Mouse (Mus musculus) heart, postnatal 0 days (tissue): Measurements from ENCODE around the gene Mymx.
A peak's percentile ranks its signal among the peaks of the same experiment; 100 is the strongest.

ENCODE experiments used
- CTCF ChIP-seq: IDR thresholded peaks from 2 replicates; pipeline ENCODE4 v1.5.1; 2016; ENCODE audit warnings: antibody characterized with exemption, control low read depth, low read depth
- EP300 ChIP-seq: IDR thresholded peaks from 2 replicates; pipeline ENCODE4 v1.6.1; 2016; ENCODE audit warnings: antibody characterized with exemption, low read depth

DNA sequence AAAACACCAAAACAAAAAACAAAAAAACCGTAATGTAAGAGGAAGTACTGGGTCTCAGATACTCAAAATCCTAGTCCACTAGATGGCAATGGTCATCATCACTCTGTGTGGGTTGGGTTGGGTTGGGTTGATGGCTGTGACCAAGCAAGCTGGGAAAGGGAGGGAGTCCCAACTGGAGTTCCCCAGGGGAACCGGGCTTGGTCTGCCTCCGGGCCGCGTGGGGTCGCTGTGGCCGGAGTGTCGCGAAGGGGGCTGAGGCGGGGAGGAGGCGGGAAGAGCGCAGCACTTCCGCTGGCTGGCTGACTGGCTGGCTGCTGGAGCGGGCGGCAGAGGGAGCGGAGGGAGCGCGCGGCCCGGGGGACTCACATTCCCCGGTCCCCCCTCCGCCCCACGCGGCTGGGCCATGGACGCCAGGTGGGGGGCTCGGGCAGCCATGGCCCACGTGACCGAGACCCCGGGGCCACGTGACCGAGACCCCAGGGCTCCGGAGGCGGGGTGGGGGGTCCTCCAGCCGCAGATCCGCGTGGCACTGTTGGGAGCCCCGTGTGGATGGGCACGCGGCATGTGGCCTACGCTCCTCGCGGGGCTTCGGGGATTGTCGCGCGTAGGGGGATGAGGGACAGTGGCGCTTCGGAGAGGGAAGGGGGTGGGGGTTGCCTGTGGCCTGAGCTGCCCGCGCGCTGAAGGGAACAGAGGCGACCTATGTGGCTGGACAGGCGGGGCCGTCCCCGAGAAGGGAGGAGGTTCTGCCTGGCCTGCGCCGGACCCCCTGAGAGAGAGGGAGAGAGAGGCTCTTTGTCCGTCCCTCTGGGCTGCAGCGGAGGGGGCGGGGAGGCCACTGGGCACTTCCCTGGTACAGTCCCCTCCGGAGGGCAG is 38.0 kb downstream of the Mymx start, which contains the start of gene Slc35b2:
- TF ChIP-seq CTCF (peak; percentile 97), EP300 (peak; percentile 67; the same call in 1 of the 2 replicates)
